ENCODE assay signal across 14 mouse cellular contexts in the genomic region with DNA sequence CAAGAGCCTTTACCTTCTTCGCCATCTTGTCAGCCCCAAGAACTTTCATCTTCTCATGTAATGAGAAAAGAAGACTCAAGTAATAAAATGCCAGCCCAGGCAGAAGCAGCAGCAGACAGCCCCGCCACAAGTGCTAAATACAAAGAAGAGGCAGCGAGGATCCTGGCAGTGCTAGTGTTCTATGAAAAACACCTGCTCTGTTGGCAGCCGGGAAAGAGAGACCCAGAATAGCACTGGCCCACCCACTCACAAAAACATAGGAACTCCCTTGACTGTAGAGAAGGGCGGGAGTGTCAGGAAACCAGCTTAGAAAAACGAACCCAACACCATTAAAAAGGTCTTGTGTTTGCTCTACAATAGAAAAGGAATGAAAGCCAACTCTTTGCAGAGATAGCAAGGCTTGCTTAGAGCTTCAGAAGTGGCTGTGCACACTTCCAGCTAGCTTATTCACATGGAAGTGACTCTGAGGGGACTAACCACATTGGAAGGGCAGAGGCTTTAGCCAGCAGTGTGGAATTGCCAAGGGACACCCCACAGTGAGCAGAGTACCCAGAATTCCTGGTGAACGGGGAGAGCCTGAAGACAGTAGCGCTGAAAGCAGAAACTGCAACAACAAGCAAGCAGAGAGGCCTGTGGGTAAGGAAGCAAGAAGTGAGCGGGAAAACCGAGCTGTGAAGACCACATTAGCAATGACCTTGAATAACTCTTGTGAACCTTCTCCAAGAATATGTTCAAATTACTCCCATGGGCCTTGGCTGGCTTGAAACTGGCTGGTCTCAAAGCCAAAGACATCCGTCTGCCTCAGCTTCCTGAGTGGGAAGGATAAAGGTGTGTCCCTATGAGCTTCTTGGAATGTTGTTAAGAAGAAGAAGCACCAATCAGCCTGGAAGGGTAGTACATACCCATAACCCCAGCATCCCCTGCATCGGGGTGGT. TPM values are rescaled to one million over a fixed set of nuclear protein-coding genes. Genes with fewer than 3 reads are reported as not detected.
DNase-seq lines count a peak whose midpoint lies in the region; ATAC-seq lines count a peak whose summit lies in the region.
"Had no signal": no experiment of that assay in that cellular context is flagged by ENCODE, and none has a peak within 500 bp of the region (broad histone marks: within the 10 kb centered on the region; RNA-seq: fewer than 3 reads in every experiment).

No protein-coding gene starts in this region.

- no peaks in the 10 kb centered on the region for H3K9me3 ChIP-seq in midbrain, embryonic 13.5 days
- H3K9me3 ChIP-seq: forebrain, embryonic 15.5 days; liver, embryonic 13.5 days; neural tube, embryonic 13.5 days had no signal

- no peak overlapping the region for H3K27ac ChIP-seq in midbrain, embryonic 13.5 days
- H3K27ac ChIP-seq: forebrain, embryonic 15.5 days; liver, embryonic 13.5 days; neural tube, embryonic 13.5 days had no signal

- peak; percentile 38 to 45 for DNase-seq in cerebellum, postnatal 10 days
- no peak for DNase-seq in cerebellum, postnatal 4 days (ENCODE audit: low spot score in 2 of 2)
- peak; percentile 84 for DNase-seq in right cerebral cortex, adult 18-20 months
- DNase-seq in right cerebral cortex, postnatal 4 days, result no peak
- DNase-seq in left cerebral cortex, adult 8-10 months (ENCODE audit: low spot score in 2 of 2), result peak; percentile 36 to 89
- no peak for DNase-seq in urinary bladder, postnatal 4 days (ENCODE audit: low spot score in 2 of 2)
- DNase-seq in spleen, postnatal 14 days (ENCODE audit: low spot score in 2 of 2), result no peak
- DNase-seq: kidney, adult 2 months; liver, embryonic 13.5 days had no signal

- H3K4me2 ChIP-seq in midbrain, embryonic 13.5 days (replicated peaks), result no peak overlapping the region
- H3K4me2 ChIP-seq: forebrain, embryonic 15.5 days; liver, embryonic 13.5 days; neural tube, embryonic 13.5 days had no signal

- no peaks in the 10 kb centered on the region for H3K27me3 ChIP-seq in midbrain, embryonic 13.5 days
- H3K27me3 ChIP-seq: forebrain, embryonic 15.5 days; liver, embryonic 13.5 days; neural tube, embryonic 13.5 days; Patski had no signal

- 73% methylated on average over 12 of the region's 12 CpGs for WGBS in midbrain, embryonic 13.5 days

- no peaks in the 10 kb centered on the region for H3K4me1 ChIP-seq in midbrain, embryonic 13.5 days (replicated peaks)
- H3K4me1 ChIP-seq: forebrain, embryonic 15.5 days; liver, embryonic 13.5 days; neural tube, embryonic 13.5 days had no signal

- H3K9ac ChIP-seq in midbrain, embryonic 13.5 days (replicated peaks), result no peak overlapping the region
- H3K9ac ChIP-seq: forebrain, embryonic 15.5 days; liver, embryonic 13.5 days; neural tube, embryonic 13.5 days had no signal

- no peaks in the 10 kb centered on the region for H3K36me3 ChIP-seq in midbrain, embryonic 13.5 days
- H3K36me3 ChIP-seq: forebrain, embryonic 15.5 days; liver, embryonic 13.5 days; neural tube, embryonic 13.5 days had no signal

- no peak for ATAC-seq in midbrain, embryonic 13.5 days
- ATAC-seq: forebrain, embryonic 15.5 days; Patski had no signal

- H3K4me3 ChIP-seq in midbrain, embryonic 13.5 days (replicated peaks), result no peak overlapping the region
- H3K4me3 ChIP-seq: forebrain, embryonic 15.5 days; liver, embryonic 13.5 days; megakaryocyte, embryonic 14.5 days; neural tube, embryonic 13.5 days had no signal

RNA-seq across cellular contexts. Expression of a gene that starts 20.4 kb away (rescaled TPM):
- 100 to 1,000 TPM; 359 to 418 (median 395) TPM for total RNA-seq in left cerebral cortex, adult 8-10 months (2022)
- polyA plus RNA-seq in midbrain, embryonic 13.5 days (2015; fragmentation: Nextera tagmentation; extraction: Ambion mirVana), result 293 and 372 TPM in 2 replicates

RNA-seq across cellular contexts. Expression of a gene that starts 39.1 kb away (rescaled TPM):
- total RNA-seq in left cerebral cortex, adult 8-10 months (2022), result 10 to 100 TPM; 22.5 to 37.3 (median 28.5) TPM
- polyA plus RNA-seq in midbrain, embryonic 13.5 days (2015; fragmentation: Nextera tagmentation; extraction: Ambion mirVana), result 160 and 172 TPM in 2 replicates

RNA-seq across cellular contexts. Expression of a gene that starts 47.8 kb away (rescaled TPM):
- total RNA-seq in left cerebral cortex, adult 8-10 months (2022), result 10 to 100 TPM in 3 of 4 experiments, 1 to 10 TPM in 1; 10.0 to 14.8 (median 13.1) TPM
- polyA plus RNA-seq in midbrain, embryonic 13.5 days (2015; fragmentation: Nextera tagmentation; extraction: Ambion mirVana), result 8.8 and 9.0 TPM in 2 replicates

Comparison
In these comparisons a context has a peak if more than half of its experiments do, and no peak if none do; other contexts are left out.
1. DNase-seq: peak in cerebellum, postnatal 10 days (2 of 2), right cerebral cortex, adult 18-20 months (single experiment) and left cerebral cortex, adult 8-10 months (2 of 2); none in cerebellum, postnatal 4 days (0 of 2), right cerebral cortex, postnatal 4 days (single experiment), urinary bladder, postnatal 4 days (0 of 2) and spleen, postnatal 14 days (0 of 2).